Mouse (Mus musculus): ENCODE data around the gene Denr.

Gene Denr

DNA sequence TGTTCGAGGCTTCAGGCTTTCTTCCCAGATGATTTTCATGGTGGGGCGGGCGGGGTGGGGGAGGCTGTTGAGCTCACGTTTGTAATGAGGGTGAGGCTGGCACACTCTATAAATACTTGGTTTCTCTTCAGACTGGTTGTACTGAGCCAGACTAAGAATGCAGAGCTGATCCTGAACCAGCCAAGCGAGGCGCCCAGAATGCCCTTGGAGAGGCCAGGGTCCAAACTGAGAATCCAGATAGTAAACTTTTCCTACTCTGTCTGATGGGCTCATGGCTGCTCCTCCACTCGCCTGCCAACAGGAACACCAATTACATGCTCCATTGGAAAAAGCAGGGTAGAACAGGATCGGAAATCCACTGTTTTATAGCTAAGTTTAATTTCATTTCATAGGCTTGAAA is 62.2 kb downstream of the Denr start:
- no peak for DNase-seq (ENCODE audit: low read depth, low spot score)

DNA sequence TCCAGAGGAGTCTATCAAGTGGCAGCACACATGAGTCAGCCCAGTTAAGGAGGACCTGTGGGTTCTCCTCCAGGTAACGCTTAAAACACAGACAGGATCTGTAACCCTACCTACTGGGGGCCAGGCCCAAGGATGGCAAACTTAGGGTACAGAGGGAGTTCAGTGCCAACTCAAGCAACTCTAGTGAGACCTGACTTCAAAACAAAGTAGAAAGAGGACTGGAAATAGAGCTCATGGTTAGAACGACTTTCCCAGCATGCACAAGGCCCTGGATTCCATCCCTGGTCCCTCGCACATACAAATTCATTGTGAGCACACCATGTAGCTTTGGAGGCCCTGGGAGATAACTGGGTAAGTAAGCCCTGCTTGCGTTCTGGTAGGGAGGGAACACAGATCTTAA is 63.6 kb downstream of the Denr start:
- DNase-seq (ENCODE audit: low read depth, low spot score): no peak

DNA sequence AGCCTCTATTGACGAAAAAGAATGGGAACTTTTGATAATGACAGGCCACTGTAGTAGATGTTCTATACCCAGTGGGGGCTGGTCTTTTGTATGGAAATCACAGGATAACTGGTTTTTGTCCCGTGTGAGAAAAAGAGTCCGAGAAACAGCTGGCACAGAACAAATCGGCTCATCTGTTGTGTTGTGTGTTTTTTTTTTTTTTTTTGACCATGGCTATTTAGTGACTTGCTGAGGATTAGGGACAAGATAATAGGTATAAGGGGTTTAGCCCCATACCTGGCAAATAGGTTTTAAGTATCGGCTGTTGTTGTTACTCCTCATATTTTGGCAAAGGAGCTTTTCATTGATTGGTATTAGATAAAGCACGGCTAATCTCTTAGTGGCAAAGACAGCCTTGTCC is 65.5 kb downstream of the Denr start:
- no peak for DNase-seq (ENCODE audit: low read depth, low spot score)

DNA sequence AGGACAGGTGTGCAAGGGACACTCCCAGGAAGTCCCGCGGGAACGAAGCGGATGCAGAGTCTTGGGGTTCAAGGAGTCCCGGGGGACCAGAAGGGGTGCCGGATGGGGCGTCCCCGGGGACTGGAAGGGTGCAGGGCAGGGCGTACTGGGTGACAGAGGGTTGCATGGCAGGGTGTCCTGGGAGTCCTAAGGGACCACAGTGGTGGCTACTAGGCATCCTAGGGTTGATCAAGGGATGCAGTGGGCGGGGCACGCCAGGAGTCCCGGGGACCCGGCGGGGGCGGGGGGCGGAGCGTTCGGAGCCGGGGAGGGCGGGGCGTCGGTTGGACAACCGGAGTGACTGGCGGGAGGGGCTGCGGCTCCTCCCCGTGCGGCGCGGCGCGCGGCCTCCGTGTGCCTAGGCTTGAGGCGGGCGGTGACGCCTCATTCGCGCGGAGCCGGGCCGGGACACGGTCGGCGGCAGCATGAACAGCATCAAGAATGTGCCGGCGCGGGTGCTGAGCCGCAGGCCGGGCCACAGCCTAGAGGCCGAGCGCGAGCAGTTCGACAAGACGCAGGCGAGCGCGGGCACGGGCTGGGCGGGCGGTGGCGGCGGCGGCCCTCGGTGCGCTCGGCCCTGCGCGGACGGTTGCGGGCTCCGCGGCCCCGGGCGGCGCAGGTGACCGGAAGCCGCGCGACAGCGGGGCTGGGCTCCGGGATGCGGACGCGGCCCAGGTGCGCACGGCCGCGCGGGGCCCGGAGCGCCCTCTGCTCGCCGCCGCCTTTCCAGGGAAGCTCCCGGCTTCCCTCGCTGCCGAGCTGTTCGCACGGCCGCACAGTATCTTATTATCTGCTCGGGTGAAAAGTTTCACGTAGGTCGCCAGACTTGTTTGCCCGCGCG is 66.6 kb downstream of the Denr start, which contains the start of gene Hip1r:
Gene Hip1r, plus strand, starts transcription at position 330 of the 880 bp plus-strand sequence.
- DNase-seq (ENCODE audit: low read depth, low spot score): peak; percentile 37

DNA sequence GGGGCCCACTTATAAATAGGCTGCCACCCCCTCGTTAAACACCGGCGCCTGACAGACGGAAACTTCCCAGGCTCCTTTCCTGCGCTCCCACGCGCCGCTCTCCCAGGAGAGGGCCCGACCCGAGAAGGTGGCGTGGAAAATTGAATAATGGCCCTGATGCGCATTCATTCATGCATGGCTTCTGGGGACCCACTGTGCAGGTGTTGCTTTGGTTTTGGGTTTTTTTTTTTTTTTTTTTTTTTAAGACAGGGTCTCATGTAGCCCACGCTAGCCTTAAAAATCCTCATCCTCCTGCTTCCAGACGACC is 67.2 kb downstream of the Denr start:
- no peak for DNase-seq (ENCODE audit: low read depth, low spot score)

DNA sequence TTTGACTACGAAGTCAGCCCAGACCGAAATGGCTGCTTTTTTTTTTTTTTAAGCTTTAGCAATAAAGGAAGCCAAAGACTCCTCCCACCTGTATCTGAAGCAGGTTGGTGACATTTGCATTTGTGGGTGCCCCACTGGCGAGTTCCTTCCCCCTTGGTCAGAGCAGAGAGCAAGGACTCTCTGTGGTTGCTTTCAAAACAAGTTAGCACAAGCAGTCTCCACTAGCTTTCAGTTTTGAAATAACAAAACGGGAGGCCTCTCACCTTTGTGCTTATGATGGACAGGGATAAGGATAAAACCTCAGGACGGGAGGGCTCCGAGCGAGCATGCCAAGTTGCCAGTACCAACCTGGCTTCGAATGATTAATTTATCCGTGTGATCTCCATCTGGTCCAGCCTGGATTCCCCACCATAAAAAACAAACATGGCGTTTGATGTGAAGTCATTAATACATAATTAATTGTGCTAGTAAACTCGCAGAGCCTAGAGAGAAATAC is 67.7 kb downstream of the Denr start:
- no peak for DNase-seq (ENCODE audit: low read depth, low spot score)

DNA sequence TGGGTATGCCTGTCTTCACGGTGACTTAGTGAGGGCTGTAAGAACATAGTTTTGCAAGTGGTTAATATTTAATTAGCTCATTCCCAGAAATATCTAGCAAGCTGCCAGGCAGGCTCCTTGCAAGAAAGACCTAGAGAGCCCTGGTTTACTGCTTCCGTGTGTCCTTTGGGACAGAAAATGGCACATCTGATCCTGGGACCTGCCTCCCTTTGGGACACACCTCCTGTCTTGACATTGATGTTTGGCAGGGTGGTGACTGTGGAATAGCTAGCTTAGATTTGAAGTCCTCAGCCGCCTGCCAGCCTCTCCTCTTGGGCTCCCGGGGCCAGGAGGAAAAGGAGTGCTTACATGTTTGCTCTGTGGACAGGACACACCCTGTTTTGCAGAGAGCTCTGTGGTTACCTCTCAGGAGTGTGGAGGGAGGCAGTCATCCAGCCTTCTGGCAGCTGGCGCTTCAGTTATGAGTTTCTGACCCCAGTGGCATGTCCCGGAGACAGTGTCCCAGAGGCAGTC is 68.7 kb downstream of the Denr start:
- DNase-seq (ENCODE audit: low read depth, low spot score): no peak

DNA sequence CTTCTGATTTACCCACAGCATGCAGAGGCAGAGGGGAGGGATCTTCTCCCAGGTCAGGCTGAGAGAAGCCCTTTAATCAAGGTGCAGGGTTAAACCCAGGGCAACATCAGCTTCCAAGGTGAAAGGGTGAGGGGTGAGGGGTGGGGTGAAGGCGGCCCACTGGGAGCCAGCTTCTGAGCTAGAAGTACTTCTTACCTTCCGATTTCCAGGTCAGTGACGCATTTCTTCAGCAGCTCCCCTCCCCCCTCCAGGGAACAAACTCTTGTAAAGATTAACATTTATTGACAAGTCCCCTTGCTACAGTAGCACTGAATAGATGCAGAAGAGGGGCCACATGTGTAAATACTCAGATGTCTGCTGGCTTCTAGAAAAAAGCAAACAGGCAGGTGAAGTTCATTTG is 70.3 kb downstream of the Denr start:
- no peak for DNase-seq (ENCODE audit: low read depth, low spot score)

DNA sequence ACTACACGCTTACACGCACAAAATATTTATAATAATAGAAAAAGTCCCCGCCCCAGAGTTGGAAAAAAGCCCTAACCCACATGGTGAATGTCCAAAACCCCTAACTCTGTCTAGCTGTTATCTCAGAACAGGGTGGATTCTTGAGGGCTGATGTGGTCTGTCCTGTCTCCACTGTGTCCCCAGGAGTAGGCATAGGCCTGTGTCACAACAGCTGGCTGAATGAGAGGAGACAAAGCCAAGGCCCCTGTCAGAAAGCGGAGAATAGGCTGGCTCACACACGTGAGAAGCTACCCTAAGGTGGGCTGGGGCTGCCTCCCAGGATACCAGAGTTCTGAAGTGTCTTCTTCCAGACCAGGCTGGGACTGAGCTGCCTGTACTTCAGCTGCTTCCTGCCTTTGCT is 71.2 kb downstream of the Denr start:
- no peak for DNase-seq (ENCODE audit: low read depth, low spot score)

Data from retina, postnatal 7 days (tissue).